Mouse (Mus musculus): Measurements from ENCODE around the gene Ano10.

- TF ChIP-seq CTCF (IDR thresholded peaks at IDR 0.05; ENCODE audit: borderline replicate concordance, insufficient read depth, low read length) (no peak), POLR2A (IDR thresholded peaks at IDR 0.05; ENCODE audit: low read depth, low read length) (no peak)
Measured at GRCm38 (mm10) chr9:122183074-122183473, 111.1 kb downstream of the Ano10 start.

Measured in embryonic fibroblast, embryonic 13.5 days (primary cell).